Mouse (Mus musculus) small intestine, adult 2 months (tissue): ENCODE results near the gene Ccdc155.

Experiments used
- CTCF ChIP-seq: fragments of 200-500 bp; IDR thresholded peaks from 2 replicates; pipeline ENCODE4 v1.5.1; 2012; ENCODE audit warnings: low read depth, mild to moderate bottlenecking, control low read depth, inconsistent platforms, low read length, moderate library complexity, mixed read lengths; ENCODE audit not compliant: insufficient replicate concordance, insufficient read length; ENCODE audit errors: extremely low read depth
- POLR2A ChIP-seq: fragments of 200-500 bp; IDR thresholded peaks from 2 replicates; pipeline ENCODE4 v1.6.1; 2012; ENCODE audit warnings: low read depth, mild to moderate bottlenecking, control low read depth, inconsistent platforms, low read length, moderate library complexity

- TF ChIP-seq CTCF (no peak), POLR2A (no peak)
These were observed 25.2 kb downstream of the Ccdc155 start, which contains the start of gene Gfy for GRCm38 (mm10) chr7:45179469-45179868.
